Mouse (Mus musculus) cerebellum, postnatal 4 days (tissue): ENCODE results near the gene Gtf2ird2.

Source experiments
- DNase-seq, 2 experiments: peaks; one replicate each; pipeline ENCODE4 v3.0.0; 2022; ENCODE audit warnings: low spot score in 2 of 2, mixed read lengths in 1 of 2

Gtf2ird2 gene

DNA sequence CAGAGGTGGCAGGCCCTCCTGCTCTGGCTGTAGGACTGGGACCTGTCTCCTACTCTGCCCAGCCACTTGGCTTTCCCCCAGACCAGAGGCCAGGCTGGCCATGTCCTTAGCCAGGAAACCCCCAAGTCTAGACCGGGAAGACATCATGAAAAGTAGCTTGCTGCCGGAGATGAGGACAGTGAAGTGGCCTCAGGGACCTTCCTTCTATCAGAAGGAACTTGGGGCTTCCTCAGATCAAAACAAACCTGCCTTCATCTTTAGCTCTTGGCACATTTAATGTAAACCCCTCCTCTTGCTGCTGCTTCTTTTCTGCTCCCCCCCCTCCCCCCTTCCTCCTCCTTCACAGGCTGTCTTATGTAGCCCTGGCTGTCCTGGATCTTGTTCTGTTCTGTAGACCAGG is 50.4 kb downstream of the Gtf2ird2 start:
- no peak for DNase-seq

DNA sequence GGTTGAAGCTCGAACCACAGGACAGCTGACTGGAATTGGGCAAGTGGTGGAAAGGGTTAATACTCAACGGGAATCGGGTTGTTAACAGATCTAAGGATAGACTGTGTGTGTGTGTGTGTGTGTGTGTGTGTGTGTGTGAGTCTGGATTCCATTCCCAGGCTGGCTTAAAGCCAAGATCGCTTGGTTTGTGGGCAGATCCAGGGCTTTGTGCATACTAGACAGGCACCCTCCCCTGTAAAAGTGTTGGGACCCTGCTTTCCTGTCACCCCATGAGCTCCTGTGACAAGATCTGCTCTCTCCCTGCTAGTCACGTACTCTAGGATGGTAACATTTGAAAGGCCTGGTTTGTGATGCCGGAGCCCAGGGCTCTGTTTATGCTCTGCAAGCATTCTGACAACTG is 51.3 kb downstream of the Gtf2ird2 start:
- peak in 1 of 2 experiments; percentile 42 for DNase-seq

DNA sequence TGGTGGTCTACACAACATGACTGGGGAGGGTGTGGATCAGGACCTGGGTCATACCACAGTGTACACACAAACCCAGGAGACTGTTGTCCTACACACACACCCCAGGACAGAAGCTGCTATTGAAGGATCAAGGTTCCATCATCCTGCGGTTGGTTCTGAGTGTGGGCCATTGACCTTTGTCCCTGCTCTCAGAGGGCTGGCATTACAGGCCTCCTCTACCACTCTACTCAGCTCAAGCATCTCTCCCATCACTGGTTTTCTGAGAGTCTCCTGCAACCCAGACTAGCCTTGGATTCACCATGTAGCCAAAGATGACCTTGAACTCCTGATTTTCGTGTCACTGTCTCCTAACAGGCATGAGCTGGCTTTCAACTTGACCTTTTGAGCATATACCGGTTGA is 52.4 kb downstream of the Gtf2ird2 start:
- DNase-seq: no peak

GRCm38 (mm10) chr5:134236796-134237195 is 53.0 kb downstream of the Gtf2ird2 start:
- DNase-seq: no peak

GRCm38 (mm10) chr5:134237508-134237907 is 53.7 kb downstream of the Gtf2ird2 start:
- no peak for DNase-seq

GRCm38 (mm10) chr5:134237936-134238760 is 54.3 kb downstream of the Gtf2ird2 start:
- peak in 1 of 2 experiments; percentile 23 for DNase-seq

GRCm38 (mm10) chr5:134241831-134242230 is 58.0 kb downstream of the Gtf2ird2 start:
- DNase-seq: no peak

DNA sequence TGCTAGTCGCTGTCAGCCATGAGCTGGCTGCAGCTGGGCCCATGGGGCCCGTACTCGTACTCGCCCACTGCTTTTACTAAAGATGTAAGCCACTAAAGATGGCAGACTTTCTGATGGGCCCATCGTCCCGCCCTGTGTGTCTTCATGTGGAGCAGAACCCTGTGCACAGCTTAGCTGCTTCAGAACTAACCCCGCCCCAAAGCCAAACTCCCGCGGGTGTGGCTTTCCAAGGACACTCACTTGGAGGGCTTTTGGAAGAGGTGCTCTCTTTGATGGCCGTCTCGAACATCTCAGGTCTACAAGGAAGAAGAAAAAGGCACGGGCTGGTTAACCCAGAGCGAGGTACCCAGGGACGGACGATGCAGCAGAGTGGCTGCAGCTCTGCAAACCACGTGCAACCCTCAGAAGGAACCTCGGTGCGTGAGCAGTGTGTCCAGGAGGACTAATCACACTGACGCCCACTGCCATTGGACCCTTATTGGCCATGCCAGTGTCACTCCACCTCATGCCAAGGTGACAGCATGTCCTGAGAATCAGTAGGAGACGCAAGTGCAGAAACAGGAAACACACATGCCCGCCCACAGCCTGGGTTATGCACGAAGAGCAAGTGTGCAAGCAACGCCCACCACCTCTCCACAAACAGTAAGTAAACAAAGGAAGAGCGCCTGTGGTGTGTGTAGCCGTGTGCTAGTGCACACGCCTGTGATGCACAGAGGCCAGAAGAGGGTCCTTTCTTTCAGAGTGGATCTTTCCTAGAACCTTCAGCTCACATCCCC is 60.0 kb downstream of the Gtf2ird2 start:
- no peak for DNase-seq

DNA sequence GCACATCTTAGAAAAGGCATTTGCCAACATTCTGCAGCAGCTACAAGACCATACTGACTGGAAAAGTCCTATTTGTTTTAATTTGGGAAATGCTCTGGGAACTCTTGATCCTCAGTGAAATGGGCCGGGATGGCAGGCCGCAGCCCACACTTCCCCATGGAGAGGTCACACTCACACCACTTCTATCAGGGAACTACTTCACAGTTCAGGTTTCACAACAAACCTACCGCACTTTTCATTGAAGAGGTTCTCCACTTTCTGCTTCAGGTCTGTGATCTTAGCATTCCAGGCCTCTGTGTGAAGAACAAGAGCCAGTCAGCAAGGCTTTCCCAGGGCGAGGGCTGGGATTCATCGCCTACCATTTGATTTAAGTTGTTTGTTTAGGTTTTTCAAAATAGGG is 61.1 kb downstream of the Gtf2ird2 start:
- no peak for DNase-seq

DNA sequence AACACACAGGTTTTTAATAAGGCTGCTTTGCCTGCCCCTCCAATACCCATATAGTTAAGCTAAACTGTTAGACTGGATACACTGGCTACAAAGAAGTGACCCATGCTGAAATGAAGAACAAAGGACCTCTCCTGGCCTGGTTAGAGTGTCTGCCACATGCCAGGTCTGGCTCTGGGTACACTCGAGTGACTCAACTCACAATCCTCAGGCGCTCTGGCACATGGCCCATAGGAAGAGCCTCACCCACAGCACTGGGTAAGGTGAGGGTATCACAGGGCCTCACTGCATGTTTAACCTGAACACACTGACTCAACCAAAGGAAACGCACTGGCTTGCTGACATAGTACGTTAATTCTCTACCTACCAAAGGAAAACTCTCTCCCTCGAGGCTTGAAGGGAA is 62.3 kb downstream of the Gtf2ird2 start:
- no peak for DNase-seq

GRCm38 (mm10) chr5:134248608-134249244 is 64.9 kb downstream of the Gtf2ird2 start:
- no peak for DNase-seq

- no peak for DNase-seq
These were observed 65.4 kb downstream of the Gtf2ird2 start for GRCm38 (mm10) chr5:134249245-134249649.

- DNase-seq: no peak
These were observed 66.8 kb downstream of the Gtf2ird2 start for GRCm38 (mm10) chr5:134250601-134251000.

GRCm38 (mm10) chr5:134251083-134251482 is 67.3 kb downstream of the Gtf2ird2 start:
- no peak for DNase-seq

GRCm38 (mm10) chr5:134253806-134254205 is 70.0 kb downstream of the Gtf2ird2 start:
- no peak for DNase-seq

GRCm38 (mm10) chr5:134255294-134255693 is 71.5 kb downstream of the Gtf2ird2 start:
- DNase-seq: no peak

GRCm38 (mm10) chr5:134257349-134258031 is 73.7 kb downstream of the Gtf2ird2 start:
- no peak for DNase-seq

DNA sequence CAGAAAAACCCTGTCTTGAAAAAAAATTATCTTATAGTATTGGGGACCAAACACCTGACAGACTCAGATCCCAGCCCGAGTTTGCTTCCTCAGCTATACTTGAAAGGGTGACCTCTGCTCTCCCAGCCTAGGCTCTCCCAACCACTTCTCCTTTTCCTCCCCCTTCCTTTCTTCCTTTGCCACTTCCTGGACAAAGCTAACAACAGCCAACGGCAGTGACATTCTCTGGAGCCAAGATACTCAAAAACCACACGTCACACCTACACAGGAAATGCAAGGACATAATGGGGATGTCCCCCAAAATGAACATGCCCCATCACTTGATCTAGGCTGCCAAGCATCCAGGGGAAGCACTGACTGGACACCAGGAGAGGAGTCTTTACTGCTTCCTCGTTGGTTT is 74.6 kb downstream of the Gtf2ird2 start:
- no peak for DNase-seq

GRCm38 (mm10) chr5:134258934-134259333 is 75.1 kb downstream of the Gtf2ird2 start:
- DNase-seq: no peak

DNA sequence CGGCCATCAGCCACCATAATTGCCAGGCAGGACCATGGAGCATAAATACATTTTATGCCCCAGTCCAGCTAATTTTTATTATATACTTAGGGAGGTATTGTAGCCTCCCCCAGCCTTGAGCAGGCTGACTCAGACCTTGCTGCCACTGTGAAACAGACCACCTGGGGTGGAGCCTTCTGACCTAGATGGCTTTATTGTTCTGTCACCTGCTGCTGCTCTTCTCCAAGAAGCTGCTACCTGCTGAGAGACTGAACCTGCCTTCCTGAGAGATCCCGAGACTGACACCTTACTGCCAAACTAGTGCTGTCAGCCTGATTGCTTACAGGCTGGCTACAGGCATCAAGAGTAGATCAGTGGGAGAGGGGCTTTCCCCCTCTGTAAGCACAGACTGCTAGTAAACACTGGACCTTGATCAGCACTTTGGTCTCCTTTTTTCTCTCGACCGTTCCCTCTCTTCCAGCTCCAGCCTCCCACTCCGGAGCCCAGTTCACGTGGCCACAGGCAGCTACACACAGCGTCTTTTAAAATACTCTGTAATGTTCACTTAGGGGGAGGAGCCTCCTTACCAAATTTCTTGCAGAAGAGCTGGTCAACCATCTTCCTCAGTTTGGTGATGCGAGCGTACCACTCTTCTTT is 76.3 kb downstream of the Gtf2ird2 start:
- no peak for DNase-seq

DNA sequence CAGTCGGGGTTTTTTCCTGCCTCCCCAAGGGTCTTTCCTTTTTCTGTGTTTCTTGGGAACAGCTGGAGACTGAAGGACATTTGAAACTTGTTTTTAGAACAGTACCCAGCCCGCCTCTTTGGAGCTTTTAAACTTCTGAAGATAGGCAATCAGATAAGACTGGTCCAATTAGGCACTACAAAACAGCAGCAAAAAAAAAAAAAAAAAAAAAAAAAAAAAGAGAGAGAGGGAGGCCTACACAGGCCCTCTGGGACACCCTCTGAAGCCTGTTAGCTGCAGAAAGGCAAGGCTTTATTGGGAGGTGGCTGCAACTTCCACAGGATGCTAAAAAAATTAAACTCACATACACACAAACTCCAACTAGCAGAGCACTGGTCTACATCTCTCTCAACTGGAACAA is 82.1 kb downstream of the Gtf2ird2 start:
- no peak for DNase-seq
